Mouse (Mus musculus) heart, postnatal 0 days (tissue): ENCODE measurements around the gene Prkcz.

ENCODE experiments used
- CTCF ChIP-seq: IDR thresholded peaks from 2 replicates; pipeline ENCODE4 v1.5.1; 2016; ENCODE audit warnings: antibody characterized with exemption, control low read depth, low read depth
- EP300 ChIP-seq: IDR thresholded peaks from 2 replicates; pipeline ENCODE4 v1.6.1; 2016; ENCODE audit warnings: antibody characterized with exemption, low read depth

- TF ChIP-seq CTCF (no peak), EP300 (no peak)
Observed at GRCm38 (mm10) chr4:155318266-155318665, 42.9 kb downstream of the Prkcz start.
